Mouse (Mus musculus) urinary bladder, postnatal 14 days (tissue): ENCODE results near the gene Fbn1.
A peak's percentile ranks its signal among the peaks of the same experiment; 100 is the strongest.

Experiments used
- DNase-seq: peaks from one replicate; pipeline ENCODE4 v3.0.0; 2021; ENCODE audit warnings: low spot score

Fbn1 gene

DNA sequence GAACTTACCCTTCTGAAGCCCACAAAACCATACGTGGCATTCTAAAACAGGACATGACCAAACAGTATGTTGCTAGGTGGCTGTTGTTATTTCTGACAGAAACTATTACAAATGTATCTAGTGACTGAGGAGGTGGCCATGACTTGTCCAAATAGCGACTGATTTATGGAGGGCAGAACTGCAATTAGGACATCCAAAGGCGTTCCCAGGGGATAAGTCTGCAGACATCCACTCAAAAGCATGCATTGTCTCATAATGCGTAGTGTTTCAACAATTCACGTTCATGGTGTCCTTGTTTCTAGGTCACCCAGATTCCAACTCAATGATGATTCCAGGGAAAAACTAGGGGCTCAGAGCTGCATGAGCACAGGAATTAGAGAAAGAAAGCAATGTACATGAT, 53.0 kb downstream of the Fbn1 start:
- no peak for DNase-seq

DNA sequence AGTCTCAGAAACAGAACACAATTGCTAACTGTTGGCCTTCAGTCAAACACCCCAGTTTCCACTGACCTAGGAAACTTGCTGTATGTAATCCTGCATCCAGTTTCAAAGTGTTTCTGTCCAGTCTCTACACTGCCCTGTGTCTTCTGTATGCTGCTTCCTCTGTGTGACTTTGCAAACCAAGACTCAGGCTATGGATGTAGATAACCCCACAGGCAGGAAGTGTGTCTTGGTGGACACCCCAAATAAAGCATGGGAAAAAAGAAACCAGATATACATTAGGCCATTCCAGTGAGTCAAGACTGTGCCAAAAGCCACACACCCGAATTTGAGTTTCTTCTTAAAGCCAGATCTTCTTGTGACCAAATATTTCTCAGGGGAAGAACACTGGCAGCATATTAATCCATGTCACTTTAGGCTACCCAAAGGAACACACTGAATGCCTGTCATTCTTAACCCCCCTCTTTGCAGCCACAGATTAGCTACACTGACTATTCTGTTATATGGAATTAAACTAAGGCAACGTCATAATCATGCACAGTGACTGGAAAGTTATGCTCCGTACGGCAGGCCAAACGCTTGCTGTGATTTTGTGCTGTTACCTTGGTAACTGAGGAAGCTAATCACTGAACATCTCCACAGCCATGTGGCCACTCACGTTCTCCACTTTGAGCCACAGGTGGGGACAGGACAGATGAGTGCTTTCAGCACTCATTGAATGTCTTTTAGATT, 55.3 kb downstream of the Fbn1 start:
- DNase-seq, result no peak

DNA sequence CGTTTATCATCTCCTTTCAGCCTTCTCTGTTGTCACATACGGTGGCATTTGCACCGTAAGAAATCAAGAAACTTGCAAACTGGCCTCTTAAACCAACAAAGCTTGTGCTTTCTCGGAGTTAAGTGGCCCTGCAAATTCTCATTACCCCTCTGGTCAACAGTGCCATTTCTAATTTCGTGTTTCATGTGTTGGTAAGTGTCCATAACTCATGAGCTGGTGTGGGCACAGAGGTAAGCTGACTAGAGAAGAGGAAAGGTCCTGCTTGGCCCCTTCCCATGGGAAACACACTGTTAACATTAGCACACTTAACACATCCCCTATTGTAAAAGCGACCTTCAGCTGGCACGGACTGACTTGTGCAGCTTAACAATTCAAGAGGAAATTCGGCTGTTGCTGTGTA, 58.4 kb downstream of the Fbn1 start:
- DNase-seq, result no peak

DNA sequence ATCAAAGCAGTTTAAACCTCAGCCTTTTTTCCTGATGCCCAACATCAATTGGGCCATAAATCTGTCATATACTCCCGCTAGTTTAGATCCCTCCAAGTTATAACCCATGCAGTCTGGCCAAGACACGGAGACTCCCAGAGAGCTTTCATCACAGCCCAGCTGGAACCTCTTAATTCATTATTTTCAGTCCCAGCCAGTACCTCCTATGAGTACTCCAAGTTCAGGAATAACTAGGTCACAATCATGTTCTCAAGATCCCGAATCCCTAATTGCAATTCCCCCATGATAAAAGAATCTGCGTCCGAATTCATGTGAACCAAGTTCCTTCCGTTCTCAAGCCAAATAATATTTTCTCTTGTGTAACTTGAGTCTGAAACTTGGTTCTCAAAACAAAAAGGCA, 58.9 kb downstream of the Fbn1 start:
- DNase-seq, result no peak

DNA sequence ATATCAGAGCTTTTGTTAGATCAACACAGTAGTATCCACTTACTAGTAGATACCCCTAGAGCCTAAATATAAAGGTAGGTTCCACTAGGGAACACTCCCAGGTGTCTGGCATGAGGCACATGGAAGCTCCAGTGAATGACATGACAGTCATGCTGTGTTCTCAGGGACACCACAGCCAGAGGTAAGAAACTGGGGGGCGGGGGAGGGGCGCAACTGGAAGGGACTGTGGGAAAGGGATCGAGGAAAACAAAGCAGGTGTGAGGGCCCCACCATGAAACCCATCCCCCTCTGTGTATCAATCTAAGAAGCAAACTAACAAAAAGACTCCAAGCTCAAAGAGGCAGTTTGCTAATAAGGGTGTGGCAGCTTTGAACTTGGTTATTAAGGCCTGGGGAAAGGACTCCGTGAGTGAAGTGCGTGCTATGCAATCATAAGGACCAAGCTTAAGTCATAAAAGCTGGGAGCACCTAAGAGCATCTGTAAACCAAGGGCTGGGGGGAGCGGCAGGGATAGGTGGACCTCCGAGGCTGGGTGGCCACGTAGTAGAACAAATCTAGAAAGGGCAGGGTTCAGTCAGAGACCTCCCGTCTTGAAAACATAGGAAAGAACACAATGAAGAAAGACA, 60.4 kb downstream of the Fbn1 start:
- no peak for DNase-seq

DNA sequence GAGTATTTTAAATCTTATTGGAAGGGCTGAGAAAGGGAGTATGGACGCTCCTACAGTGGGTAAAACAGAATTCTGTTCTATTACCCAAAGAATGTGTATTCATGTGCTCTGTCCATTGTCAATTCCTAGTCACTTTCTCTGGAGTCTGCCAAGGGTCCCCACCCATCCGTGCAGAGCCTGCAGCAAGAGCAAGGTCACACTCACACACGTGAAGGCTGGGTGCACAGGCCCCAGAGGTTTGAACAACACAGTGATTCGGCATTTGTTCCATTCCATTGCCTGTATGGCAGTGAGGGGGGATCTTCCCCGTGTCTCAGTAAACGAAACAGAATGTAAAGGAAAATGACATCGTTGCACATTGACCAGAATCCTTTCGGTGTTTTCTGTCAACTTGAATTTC, 69.4 kb downstream of the Fbn1 start:
- DNase-seq, result no peak

DNA sequence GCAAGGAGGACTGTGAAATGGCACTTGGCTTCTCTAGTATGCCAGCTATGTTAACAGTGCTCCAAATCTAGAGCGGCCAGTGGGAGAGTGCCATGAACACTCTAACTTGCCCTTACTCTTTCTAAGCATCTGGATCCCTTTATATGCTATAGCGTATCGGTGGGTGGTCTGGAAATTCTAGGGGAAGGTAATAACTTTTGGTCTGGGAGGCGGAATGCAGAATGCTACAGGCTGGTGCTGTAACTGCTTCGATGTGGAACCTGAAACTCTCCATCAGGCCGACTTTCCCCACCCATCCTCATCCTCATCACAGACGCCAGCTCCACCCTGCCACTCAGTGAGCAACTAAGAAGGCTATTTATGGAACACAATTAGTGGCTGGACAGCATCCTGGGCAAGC, 71.6 kb downstream of the Fbn1 start:
- DNase-seq, result no peak

DNA sequence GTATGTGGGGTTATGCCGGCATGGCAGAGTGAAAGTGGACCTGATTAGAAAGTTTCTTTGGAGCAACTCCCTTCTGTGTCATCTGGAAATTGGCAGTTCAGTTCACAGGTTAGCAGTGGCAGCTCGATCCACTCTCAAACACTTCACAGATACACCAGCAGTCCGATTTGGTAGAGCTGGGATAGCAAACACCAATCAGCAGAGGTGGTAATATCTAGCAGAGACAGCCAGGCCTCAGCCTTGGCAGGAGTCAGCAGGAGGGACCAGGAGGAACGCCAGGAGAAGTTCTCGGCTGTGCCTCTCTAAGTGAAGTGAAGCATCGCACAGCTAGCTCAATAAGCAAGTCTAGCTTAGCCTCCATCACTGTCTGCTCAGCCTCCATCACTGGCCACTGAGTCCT, 74.3 kb downstream of the Fbn1 start:
- no peak for DNase-seq

DNA sequence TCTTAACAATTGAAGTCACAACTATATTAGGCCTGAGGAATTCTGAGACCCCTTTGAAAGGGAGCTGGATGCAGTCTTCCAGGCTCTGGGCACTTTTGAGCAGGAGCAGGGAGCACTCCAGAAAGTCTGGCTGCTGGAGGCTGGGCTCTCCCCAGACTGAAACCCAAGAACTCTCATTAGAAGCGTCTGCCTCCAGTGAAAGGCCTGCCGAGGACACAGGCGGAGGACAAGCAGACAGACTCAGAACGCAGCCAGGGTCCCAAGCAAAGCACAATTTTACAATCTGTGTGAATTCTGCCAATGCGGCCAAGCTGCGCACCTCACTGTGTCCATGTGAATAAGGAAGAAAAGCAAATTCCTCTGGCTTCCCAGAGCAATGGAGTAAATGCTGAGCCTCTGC, 76.3 kb downstream of the Fbn1 start:
- no peak for DNase-seq

DNA sequence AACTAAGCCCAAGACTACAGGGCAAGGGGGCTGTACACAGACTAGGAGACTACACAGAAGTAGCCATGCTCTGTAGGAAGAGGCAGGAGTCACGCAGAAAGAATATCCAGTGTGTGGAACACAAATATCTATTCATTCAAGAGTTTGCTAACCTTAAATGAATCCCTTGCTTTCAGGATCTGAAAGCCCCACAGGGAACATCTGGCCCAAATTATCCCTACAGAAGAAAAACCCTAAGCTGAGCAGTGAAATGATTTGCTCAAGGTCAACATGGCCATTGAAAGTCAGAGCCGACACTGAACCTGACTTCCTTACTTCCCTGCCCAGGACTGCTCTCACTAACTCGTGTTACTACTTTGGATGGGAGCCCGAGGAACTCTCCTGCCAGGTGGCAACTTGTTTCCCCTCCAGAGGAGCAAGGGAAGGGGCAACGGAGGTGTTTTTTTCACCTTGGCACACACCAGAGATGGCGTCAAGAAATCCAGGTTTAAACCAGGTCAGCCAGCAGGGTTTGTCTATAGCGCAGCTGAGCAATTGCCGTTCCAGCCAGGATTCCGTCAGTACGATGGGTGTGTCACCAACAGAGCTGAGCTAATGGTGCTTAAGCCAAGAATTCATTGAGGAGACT, 78.9 kb downstream of the Fbn1 start:
- peak; percentile 38 for DNase-seq

DNA sequence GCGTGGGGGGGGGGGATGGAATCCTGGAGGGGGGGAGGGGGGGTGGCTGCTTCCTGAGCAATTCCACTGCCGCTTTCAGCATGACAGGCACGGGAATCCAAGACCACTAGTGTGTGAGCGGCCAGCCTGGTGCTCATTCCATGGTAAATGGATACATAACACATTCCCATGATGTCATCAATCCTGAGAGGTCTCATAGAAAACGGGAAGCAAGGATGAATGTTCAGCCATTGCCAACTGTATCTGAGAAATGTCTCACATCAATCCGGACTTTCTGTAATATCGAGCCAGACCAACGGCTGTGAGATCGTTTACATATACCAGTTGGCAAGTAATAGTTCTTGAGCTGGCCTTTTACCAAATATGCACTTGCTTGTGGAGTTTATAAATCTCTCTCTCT, 87.2 kb downstream of the Fbn1 start:
- DNase-seq, result no peak

DNA sequence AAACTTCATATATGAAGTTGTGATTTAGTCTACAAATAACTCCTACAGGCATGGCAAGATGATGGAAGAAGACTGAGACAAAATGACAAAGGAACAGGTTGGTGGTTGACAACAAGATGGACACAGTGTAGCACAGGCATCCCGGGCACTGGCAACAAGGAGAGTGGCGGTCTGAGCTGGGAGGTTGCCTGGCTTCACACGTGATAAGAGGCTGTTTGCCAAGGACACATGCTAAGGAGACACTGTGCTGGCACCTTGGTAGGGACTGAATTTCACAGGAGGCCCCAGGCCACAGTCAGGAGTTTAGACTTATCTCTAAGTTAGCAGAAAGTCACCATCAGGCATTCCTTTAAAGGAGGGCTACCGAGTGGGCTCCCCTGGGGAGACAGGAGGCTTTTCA, 88.1 kb downstream of the Fbn1 start:
- DNase-seq, result no peak

DNA sequence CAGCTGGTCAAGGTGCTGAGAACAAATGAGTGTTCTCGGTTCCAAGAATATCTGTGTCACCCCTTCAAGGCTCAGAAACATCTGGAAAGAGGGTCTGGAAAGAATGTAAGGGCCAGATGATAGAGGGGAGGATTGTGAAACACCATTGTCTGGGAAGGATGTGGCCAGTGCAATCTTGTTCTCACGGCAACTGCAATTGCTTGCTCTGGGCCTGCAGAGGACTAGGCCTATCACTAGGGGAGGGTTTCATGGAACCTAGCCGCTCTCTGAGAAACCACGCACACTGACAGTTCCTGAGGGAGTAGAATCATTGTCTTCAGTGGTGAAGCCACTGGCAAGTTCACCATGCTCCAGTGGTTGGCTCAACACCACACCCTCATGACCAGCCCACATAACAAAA, 89.2 kb downstream of the Fbn1 start:
- DNase-seq, result no peak

DNA sequence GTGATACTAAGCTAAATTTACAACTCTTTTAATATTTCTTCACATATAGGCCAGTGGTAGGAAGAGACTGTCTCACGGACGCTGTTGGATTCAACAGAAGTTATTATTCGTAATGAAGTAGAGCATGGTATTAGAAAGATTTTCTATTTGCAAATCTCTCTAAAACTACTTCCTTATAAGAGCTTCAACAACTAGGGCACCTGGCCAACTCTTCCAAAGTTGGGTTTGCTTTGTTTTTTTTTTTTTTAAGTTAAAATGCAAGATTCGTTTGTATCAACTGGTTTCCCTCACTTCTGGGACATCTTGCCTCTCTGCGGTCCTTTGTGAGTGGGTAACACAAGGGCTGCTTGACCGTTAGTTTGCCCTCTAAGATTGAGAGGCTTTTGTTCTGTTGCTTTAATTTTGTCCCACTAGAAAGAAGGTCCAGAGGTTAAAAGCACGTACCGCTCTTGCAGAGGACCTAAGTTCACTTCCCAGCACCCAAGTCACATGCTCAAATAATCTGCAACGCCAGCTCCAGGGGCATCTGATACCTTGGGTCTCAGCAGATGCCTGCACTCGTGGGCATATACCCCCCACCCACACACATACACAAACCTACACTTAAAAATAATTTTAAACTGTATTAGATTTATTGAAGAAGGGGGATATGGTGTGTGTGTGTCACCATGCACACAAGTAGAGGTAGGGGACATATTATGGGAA, 91.1 kb downstream of the Fbn1 start:
- no peak for DNase-seq

DNA sequence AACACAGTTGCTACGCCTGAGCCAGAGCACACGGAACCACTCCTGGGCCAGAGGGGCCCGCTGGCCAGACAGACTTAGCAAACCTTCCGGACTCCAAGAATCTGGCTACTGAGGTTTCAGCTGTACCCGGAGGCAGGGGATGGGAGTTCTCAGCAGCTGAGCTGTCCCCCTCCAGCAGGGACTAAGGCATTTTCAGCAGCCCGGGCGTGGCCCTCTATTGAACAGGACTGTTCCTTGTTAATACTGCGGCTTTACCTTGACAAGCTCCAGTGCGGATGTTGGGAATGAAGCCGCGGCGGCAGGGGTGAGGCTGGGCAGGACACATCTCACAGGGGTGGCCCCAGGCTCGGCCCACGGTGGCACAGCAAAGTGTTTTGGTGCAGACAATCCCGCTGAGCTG, 95.4 kb downstream of the Fbn1 start:
- DNase-seq, result no peak

DNA sequence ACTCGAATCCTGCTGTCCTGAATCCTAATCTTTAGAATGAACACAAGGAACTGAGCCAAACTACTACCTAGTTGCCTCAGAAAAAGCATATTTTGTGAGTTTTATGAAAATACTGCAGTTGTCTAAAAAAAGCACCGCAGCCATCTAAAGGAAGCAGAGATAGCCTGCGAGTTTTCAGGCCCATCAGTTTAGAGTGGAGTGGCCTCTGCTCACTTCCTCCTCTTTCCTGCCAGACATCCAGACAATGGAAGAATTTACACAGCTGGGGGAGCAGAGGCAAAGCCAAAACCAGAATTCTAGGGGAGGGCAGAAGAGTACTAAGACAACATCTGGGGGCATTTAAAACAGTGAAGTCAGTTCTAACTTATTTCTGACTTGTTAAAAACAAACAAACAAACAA, 96.0 kb downstream of the Fbn1 start:
- DNase-seq, result no peak

DNA sequence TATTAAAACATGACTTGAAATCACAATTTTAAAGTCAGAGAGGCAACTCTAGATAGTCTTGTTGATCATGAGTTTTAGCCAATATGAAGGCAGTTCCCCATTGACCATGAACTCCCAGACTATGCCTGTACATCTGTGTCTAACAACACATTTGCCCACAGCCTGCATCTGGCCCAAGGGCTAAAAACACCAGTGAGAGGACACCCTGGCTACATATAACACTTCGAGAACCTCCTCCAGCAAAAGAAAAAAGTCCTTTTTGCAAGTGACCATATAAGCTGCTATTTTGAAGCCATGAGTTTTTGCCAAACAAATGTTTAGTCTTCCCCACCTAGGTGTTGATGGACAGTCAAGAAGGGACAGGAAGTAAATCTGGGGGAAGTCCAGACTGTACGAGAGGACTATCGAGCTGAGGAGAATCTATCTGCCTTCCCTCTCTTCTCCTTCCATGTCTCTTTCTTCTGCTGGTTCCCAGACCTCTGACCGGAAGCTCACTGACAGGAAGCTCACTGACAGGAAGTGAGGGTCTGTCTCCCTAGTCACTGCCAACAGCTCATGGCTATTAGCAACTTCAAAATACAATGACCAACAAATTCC, 103.2 kb downstream of the Fbn1 start:
- no peak for DNase-seq

DNA sequence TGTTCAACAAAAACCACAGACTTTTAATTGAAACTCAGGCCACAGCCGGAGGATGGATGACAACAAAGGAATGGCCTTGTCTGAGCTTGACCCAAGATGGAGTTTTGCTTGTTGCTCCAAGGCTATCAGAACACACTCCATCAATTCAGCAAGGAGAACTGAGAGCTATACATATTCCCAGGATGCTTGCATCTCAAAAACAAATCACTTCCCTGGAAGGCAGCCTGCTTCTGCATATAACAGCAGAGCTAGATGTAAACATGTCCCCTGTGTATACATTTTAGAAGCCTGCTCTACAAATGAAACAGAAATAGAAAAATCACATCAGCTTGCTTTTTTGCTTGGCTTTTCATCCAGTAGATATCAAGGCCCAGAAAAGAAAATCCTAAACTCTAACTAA, 105.5 kb downstream of the Fbn1 start:
- DNase-seq, result no peak

DNA sequence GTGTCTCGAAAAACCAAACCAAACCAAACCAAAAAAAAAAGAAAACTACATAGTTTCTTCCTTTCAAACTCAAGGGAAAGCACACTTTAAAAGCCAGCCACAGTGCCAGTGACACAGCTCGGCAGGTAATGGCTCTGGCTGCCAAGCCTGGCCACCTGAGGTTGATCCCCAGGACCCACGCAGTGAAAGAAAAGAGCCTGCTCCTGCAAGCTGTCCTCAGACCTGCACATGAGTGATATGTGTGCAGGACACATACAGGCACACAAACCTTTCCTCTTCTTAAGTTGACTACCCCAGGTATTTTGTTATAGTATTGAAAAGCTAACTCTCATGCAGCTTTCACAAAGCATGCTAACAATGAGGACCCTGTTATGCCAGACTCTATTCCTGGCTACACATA, 107.7 kb downstream of the Fbn1 start:
- no peak for DNase-seq

DNA sequence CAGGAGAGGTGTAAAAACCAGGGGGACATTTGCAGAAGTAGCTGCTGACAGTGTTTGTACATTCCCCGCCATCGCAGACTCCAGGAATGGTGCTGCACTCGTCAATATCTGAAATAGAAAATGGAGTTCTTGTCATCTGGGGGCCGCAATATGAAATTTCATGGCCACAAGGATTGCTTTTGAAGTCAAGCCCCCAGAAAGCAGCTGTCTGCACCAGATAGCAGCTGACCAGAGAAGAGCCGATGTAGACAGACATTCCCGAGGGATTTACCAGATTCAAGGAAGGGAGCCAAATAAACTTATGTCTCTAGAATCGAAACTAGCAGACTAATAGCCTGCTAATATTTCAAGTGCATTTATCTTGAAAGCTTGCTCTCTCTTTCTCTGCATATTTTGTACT, 110.0 kb downstream of the Fbn1 start:
- no peak for DNase-seq

DNA sequence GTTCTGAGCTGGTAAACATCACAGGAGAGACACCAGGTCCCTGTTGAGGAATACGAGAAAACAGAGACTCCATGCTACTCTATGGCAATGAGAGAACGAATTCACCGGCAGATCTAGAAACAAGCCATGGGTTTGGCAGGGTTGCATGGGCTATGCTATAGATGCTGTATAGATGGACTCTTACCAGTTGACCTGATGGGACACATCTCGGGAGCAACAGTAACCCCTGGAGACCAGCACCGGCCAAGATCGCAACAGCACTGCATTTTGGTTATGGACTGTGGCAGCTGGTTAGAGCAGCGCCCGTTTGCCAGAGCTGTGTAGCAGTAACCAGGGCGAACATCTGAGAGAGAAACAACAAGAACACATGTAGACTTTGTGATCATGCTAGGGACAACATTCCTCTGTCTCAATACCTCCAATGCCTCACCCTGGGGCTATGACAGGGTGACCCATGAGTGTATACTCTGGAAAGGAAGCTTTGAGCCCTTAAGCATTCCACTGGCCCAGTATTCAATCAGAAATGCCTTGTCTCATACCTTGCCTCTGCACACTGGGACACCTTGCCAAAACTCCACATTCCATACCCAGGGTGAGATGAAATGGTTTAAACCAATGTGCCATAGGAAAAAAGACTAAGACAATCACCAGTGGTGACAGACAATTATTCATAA, 113.2 kb downstream of the Fbn1 start:
- DNase-seq, result no peak

DNA sequence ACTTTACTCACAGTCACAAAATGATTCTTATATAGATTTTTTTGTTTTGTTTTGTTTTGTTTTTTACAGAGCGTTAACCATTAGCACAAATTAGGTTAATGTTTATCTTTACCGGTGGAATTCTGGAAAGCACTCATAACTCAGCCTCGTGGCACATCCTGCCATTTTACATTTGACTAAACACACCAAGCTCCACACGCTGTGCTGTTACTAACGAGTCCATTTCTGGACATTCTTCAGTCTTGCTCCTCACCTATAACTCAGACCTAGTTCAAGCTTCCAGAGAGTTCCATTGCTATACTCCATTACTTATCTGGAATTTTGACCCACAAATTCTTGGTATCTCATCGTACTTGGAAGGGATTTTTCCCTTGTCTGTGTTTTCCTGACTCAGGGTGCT, 116.2 kb downstream of the Fbn1 start:
- DNase-seq, result no peak
